Mouse (Mus musculus) C2C12 (cell line): ENCODE measurements around the gene Trim28.

Source experiments
- CTCF ChIP-seq: IDR thresholded peaks from one replicate; pipeline ENCODE4 v1.5.1; 2011; ENCODE audit not compliant: control insufficient read depth, insufficient read depth, insufficient read length
- FOSL1 ChIP-seq: IDR thresholded peaks from one replicate; pipeline ENCODE4 v1.8.0; 2011; ENCODE audit warnings: mild to moderate bottlenecking, low read length; ENCODE audit not compliant: poor library complexity, insufficient read depth, severe bottlenecking
- MAX ChIP-seq: IDR thresholded peaks from one replicate; pipeline ENCODE4 v1.6.1; 2011; ENCODE audit warnings: mild to moderate bottlenecking, control low read depth
- MYOD1 ChIP-seq: IDR thresholded peaks from one replicate; pipeline ENCODE4 v1.6.1; 2011; ENCODE audit warnings: low read depth; ENCODE audit not compliant: control insufficient read depth, insufficient read length
- MYOG ChIP-seq: IDR thresholded peaks from one replicate; pipeline ENCODE4 v1.6.1; 2011; ENCODE audit not compliant: control insufficient read depth, insufficient read length; ENCODE audit errors: extremely low read depth
- USF1 ChIP-seq: IDR thresholded peaks from one replicate; pipeline ENCODE4 v1.6.1; 2011; ENCODE audit warnings: low read depth, mild to moderate bottlenecking, control low read depth, moderate library complexity

GRCm38 (mm10) chr7:12954896-12955295 is 44.0 kb upstream of the Trim28 start:
- TF ChIP-seq FOSL1 (no peak), CTCF (no peak), MAX (no peak), USF1 (no peak), MYOD1 (no peak), MYOG (no peak)
